Mouse (Mus musculus) bone marrow macrophage, adult 2 months (primary cell): ENCODE results near the gene Fkbp6.

Experiments
- CTCF ChIP-seq: IDR thresholded peaks from 2 replicates; pipeline ENCODE4 v1.5.1; 2012; ENCODE audit warnings: low read depth, mild to moderate bottlenecking, low read length, moderate library complexity
- POLR2A ChIP-seq: IDR thresholded peaks from 2 replicates; pipeline ENCODE4 v1.6.1; 2012; ENCODE audit warnings: mild to moderate bottlenecking, low read depth, low read length, borderline replicate concordance

GRCm38 (mm10) chr5:135331161-135331560, 18.7 kb downstream of the Fkbp6 start:
- TF ChIP-seq CTCF (no peak), POLR2A (no peak)
